Mouse (Mus musculus) heart, embryonic 10.5 days (tissue): Measurements from ENCODE around the gene Slc35c1. TPM values are rescaled to one million over a fixed set of nuclear protein-coding genes. Genes with fewer than 3 reads are reported as not detected.
A peak's percentile ranks its signal among the peaks of the same experiment; 100 is the strongest.

Experiments used
- DNase-seq: peaks from one replicate; pipeline ENCODE4 v3.0.0-alpha.2; 2017; ENCODE audit warnings: low spot score
- H3K27ac ChIP-seq: fragments of 300-500 bp; sonication (generic); 2 replicates; pipeline ENCODE4 v1.5.1; 2016; ENCODE audit warnings: mild to moderate bottlenecking
- H3K27me3 ChIP-seq: fragments of 300-500 bp; sonication (generic); 2 replicates; pipeline ENCODE4 v1.6.1; 2016; ENCODE audit warnings: mild to moderate bottlenecking; ENCODE audit not compliant: poor library complexity, insufficient read depth, severe bottlenecking
- H3K36me3 ChIP-seq: fragments of 300-500 bp; sonication (generic); 2 replicates; pipeline ENCODE4 v1.6.1; 2016; ENCODE audit warnings: mild to moderate bottlenecking, moderate library complexity
- H3K4me1 ChIP-seq: fragments of 300-500 bp; sonication (generic); 2 replicates; pipeline ENCODE4 v1.6.1; 2016; ENCODE audit warnings: mild to moderate bottlenecking
- H3K4me3 ChIP-seq: fragments of 300-500 bp; sonication (generic); 2 replicates; pipeline ENCODE4 v1.5.1; 2016; ENCODE audit warnings: mild to moderate bottlenecking, moderate library complexity
- H3K9me3 ChIP-seq: fragments of 300-500 bp; sonication (generic); 2 replicates; pipeline ENCODE4 v1.6.1; 2016; ENCODE audit warnings: mild to moderate bottlenecking, moderate library complexity
- WGBS: fragments of 180-500 bp; shearing (Covaris S2); methylation state at CpG from one replicate; pipeline ENCODE4 v1.1.7; 2016; 5-methylcytosine and 5-hydroxymethylcytosine counted together
- polyA plus RNA-seq: library from polyadenylated mRNA; unstranded; fragments of >200 nt; fragmentation: Nextera tagmentation; extraction: Ambion mirVana; gene quantifications from 2 replicates; pipeline ENCODE4 v1.2.1, GENCODE M21; 2016

Gene Slc35c1
- polyA plus RNA-seq, 1 experiment from 2014 or later = 14.9 TPM

GRCm38 (mm10) chr2:92440432-92440831 is 19.9 kb downstream of the Slc35c1 start:
- 0 out of 2 replicates have a peak, but pooled peaks cover 4% of the 10 kb centered on the region for H3K27me3 ChIP-seq
- no peak overlapping the region for H3K4me3 ChIP-seq
- no peak for DNase-seq
- H3K9me3 ChIP-seq = no peaks in the 10 kb centered on the region
- H3K4me1 ChIP-seq = peaks cover 14% of the 10 kb centered on the region
- no peaks in the 10 kb centered on the region for H3K36me3 ChIP-seq
- WGBS = 60% methylated on average over 6 of the region's 6 CpGs
- no peak overlapping the region for H3K27ac ChIP-seq

GRCm38 (mm10) chr2:92438567-92438966 is 21.8 kb downstream of the Slc35c1 start:
- Histone ChIP-seq H3K27ac (no peak overlapping the region), H3K4me1 (peaks cover 16% of the 10 kb centered on the region), H3K9me3 (no peaks in the 10 kb centered on the region), H3K27me3 (0 out of 2 replicates have a peak, but pooled peaks cover 4% of the 10 kb centered on the region), H3K36me3 (no peaks in the 10 kb centered on the region), H3K4me3 (no peak overlapping the region)
- no peak for DNase-seq
- 46% methylated on average over 3 of the region's 3 CpGs for WGBS

DNA sequence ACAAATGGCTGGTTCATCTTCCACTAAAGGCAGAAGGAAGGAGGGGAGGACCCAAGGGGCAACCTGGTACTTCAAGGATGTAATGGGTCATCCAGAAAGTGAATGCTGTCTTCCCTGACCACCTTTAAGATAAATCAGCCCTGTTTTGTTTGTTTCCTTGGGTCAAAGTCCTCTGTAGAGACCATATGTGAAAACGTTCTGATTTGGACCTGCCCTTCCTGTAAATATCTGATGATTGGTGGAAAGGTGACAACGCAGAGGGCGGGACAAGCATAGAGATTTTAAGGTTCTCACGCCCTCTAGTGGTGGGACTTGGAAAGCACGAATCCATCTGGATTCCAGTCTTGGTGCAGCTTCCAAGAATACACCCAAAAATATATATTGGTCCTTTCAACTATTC is 22.5 kb downstream of the Slc35c1 start:
- WGBS = 1% methylated on average over 5 of the region's 5 CpGs
- H3K36me3 ChIP-seq = no peaks in the 10 kb centered on the region
- no peak overlapping the region for H3K27ac ChIP-seq

GRCm38 (mm10) chr2:92437366-92437765 is 23.0 kb downstream of the Slc35c1 start:
- DNase-seq = no peak
- WGBS = 73% methylated on average over 4 of the region's 4 CpGs
- Histone ChIP-seq H3K27ac (no peak overlapping the region), H3K4me3 (no peak overlapping the region), H3K27me3 (0 out of 2 replicates have a peak, but pooled peaks cover 4% of the 10 kb centered on the region), H3K4me1 (peaks cover 24% of the 10 kb centered on the region), H3K36me3 (no peaks in the 10 kb centered on the region), H3K9me3 (no peaks in the 10 kb centered on the region)

More for the DNA sequence above, 22.5 kb downstream of the Slc35c1 start:
- Histone ChIP-seq H3K9me3 (no peaks in the 10 kb centered on the region), H3K27me3 (0 out of 2 replicates have a peak, but pooled peaks cover 4% of the 10 kb centered on the region), H3K4me3 (peak overlapping the region; percentile 15; the same call in 1 of the 2 replicates), H3K4me1 (peaks cover 23% of the 10 kb centered on the region)
- peak; percentile 88 for DNase-seq

- 55% methylated on average over 6 of the region's 6 CpGs for WGBS
- 0 out of 2 replicates have a peak, but pooled peaks cover 4% of the 10 kb centered on the region for H3K27me3 ChIP-seq
- H3K27ac ChIP-seq = no peak overlapping the region
- H3K4me1 ChIP-seq = peaks cover 34% of the 10 kb centered on the region
- no peak for DNase-seq
- no peak overlapping the region for H3K4me3 ChIP-seq
- H3K9me3 ChIP-seq = no peaks in the 10 kb centered on the region
- H3K36me3 ChIP-seq = no peaks in the 10 kb centered on the region
Measured at GRCm38 (mm10) chr2:92435023-92435422, 25.3 kb downstream of the Slc35c1 start.

DNA sequence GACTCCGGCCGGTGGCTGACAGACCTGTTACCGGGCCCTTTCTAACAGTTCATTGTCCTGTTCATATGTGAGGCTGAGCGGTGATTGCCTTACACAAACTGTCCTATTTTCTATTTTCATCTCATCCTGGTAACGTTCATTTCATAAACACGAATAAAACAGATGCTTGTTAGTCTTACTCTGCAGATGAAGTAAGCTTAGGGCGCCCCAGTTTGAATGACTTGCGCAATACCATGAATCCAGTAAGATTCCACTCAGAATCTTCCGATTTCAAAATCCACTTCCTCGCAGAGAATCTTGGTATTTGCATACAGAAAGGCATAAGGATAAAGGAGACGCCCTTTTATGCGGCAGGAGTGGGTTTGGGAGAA is 26.0 kb downstream of the Slc35c1 start:
- Histone ChIP-seq H3K27ac (no peak overlapping the region; the same call in 1 of the 2 replicates), H3K9me3 (no peaks in the 10 kb centered on the region), H3K4me1 (peaks cover 40% of the 10 kb centered on the region), H3K36me3 (no peaks in the 10 kb centered on the region), H3K4me3 (peak overlapping the region; percentile 92), H3K27me3 (0 out of 2 replicates have a peak, but pooled peaks cover 3% of the 10 kb centered on the region)
- no peak for DNase-seq
- 12% methylated on average over 12 of the region's 12 CpGs for WGBS

GRCm38 (mm10) chr2:92433578-92434374 is 26.6 kb downstream of the Slc35c1 start, which contains the start of gene Cry2:
Cry2 (minus strand) TSS chr2:92434043.
- H3K27ac ChIP-seq = peak within 1 kb of the TSS; percentile 90
- H3K4me3 ChIP-seq = peak within 1 kb of the TSS; percentile 92
- H3K27me3 ChIP-seq = no peaks in the 10 kb centered on the region
- WGBS = under 1% methylated on average over 76 of the region's 76 CpGs
- no peaks in the 10 kb centered on the region for H3K9me3 ChIP-seq
- peaks cover 46% of the 10 kb centered on the region for H3K4me1 ChIP-seq
- H3K36me3 ChIP-seq = no peaks in the 10 kb centered on the region
- DNase-seq = peak; percentile 100

- peaks cover 58% of the 10 kb centered on the region for H3K4me1 ChIP-seq
- WGBS = 52% methylated on average over 17 of the region's 17 CpGs
- no peaks in the 10 kb centered on the region for H3K36me3 ChIP-seq
- H3K4me3 ChIP-seq = peak overlapping the region; percentile 92
- no peak for DNase-seq
- H3K9me3 ChIP-seq = no peaks in the 10 kb centered on the region
- peak overlapping the region; percentile 90; the same call in 1 of the 2 replicates for H3K27ac ChIP-seq
- no peaks in the 10 kb centered on the region for H3K27me3 ChIP-seq
Measured at GRCm38 (mm10) chr2:92432299-92433295, 27.7 kb downstream of the Slc35c1 start.

GRCm38 (mm10) chr2:92431611-92432179 is 28.6 kb downstream of the Slc35c1 start:
- H3K9me3 ChIP-seq = no peaks in the 10 kb centered on the region
- peaks cover 65% of the 10 kb centered on the region for H3K4me1 ChIP-seq
- WGBS = 36% methylated on average over 11 of the region's 11 CpGs
- DNase-seq = no peak
- no peaks in the 10 kb centered on the region for H3K27me3 ChIP-seq
- peak overlapping the region; percentile 65 for H3K27ac ChIP-seq
- no peaks in the 10 kb centered on the region for H3K36me3 ChIP-seq
- peak overlapping the region; percentile 92 for H3K4me3 ChIP-seq

- H3K9me3 ChIP-seq = no peaks in the 10 kb centered on the region
- no peaks in the 10 kb centered on the region for H3K27me3 ChIP-seq
- H3K4me1 ChIP-seq = peaks cover 71% of the 10 kb centered on the region
- 47% methylated on average over 21 of the region's 21 CpGs for WGBS
- DNase-seq = peak; percentile 90
- H3K4me3 ChIP-seq = peak overlapping the region; percentile 92
- peaks cover 4% of the 10 kb centered on the region for H3K36me3 ChIP-seq
- peak overlapping the region; percentile 65 for H3K27ac ChIP-seq
Measured at GRCm38 (mm10) chr2:92430723-92431541, 29.4 kb downstream of the Slc35c1 start.

- H3K27ac ChIP-seq = 0 out of 2 replicates have a peak overlapping the region, but pooled peaks have one; percentile 60
- peaks cover 7% of the 10 kb centered on the region for H3K36me3 ChIP-seq
- no peaks in the 10 kb centered on the region for H3K27me3 ChIP-seq
- 64% methylated on average over 2 of the region's 2 CpGs for WGBS
- no peak for DNase-seq
- H3K9me3 ChIP-seq = no peaks in the 10 kb centered on the region
- peaks cover 79% of the 10 kb centered on the region for H3K4me1 ChIP-seq
- no peak overlapping the region for H3K4me3 ChIP-seq
Measured at GRCm38 (mm10) chr2:92430089-92430488, 30.2 kb downstream of the Slc35c1 start.
